Mouse (Mus musculus) layer of hippocampus, postnatal 36 days (tissue): ENCODE results near the gene Abca3. TPM values are rescaled to one million over a fixed set of nuclear protein-coding genes. Genes with fewer than 3 reads are reported as not detected.
"Not testable (repeated sequence)": the region's sequence is repeated elsewhere in the genome, so short reads cannot be mapped to it uniquely, and the experiment has no call there.

Experiments used
- DNase-seq, 2 experiments: peaks; one replicate each; pipeline ENCODE4 v3.0.0; 2022
- microRNA-seq, 2 experiments: library from miRNA; unstranded; fragments of <30 nt; microRNA quantifications; one replicate each; pipeline ENCODE4 v1.2.0; 2021
- total RNA-seq, 2 experiments: library from RNA; stranded (reverse); gene quantifications; 2 replicates each; pipeline ENCODE4 v1.2.3; 2021

Gene Abca3
- total RNA-seq, 2 experiments from 2014 or later, result 64.8 to 65.3 TPM

- DNase-seq, result no peak
These were observed 90.9 kb downstream of the Abca3 start, which contains the start of gene Dnase1l2 for GRCm38 (mm10) chr17:24442632-24443155. Dnase1l2 (minus strand) TSS chr17:24443105.

DNA sequence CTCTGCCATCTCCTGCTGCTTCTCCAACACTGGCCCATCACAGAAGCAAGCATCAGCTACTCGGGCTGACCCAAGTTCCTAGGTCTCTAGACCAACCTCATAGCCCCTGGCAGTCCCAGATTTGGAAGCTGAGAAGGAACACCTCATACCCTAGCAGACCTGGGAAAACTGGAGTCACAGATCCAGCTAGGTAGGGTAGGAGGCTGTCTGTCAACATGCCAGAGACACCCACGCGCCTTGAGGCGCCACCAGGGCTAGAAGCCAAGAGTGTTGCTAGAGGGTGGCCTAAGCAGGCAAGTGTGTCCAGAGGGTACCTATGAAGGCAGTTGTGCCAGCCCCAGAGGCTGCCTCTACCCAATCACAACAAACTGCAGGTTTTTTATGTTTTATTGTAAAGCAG is 91.7 kb downstream of the Abca3 start:
- peak in 1 of 2 experiments; percentile 35 for DNase-seq

DNA sequence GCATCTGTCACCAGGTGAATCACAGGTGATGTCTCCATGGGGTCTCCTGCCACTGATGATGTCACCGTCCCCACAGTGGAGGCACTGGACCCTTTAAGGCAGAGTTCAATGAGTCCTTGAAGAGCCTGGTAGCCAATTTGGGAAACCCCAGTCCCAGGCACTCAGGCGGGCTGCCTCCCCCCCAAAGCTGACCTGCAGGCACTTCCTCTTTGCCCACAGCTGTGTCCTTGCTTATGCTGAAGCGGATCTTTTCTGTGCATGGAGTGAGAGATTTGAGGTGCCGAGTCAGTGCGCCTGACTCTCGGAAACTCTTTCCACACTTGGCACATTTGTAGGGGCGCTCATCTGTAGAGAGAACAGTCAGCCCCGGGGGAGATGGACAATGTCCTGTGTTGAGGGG is 94.8 kb downstream of the Abca3 start:
- DNase-seq, result no peak

- no peak for DNase-seq
These were observed 97.8 kb downstream of the Abca3 start for GRCm38 (mm10) chr17:24449507-24449906.

DNA sequence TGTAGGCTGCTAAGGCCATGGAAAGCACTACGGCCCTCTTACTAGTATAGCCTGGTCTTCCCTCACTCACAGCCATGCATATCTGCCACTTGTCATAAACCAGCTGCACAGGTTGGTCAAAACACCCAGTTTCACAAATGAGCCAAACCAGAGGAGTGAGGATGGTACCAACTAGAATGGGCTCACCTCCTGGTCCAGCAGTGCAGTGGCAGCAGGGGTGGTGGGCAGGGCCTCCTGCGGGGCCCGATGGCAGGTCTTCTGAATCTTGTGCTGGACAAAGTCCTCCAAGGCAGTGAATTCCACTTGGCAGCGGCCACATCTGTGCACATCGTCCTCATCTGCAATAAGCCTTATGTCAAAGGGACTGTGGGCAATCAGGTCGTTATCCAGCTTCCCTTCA is 99.5 kb downstream of the Abca3 start:
- DNase-seq, result no peak

- DNase-seq, result no peak
These were observed 101.6 kb downstream of the Abca3 start for GRCm38 (mm10) chr17:24453372-24453771.

DNA sequence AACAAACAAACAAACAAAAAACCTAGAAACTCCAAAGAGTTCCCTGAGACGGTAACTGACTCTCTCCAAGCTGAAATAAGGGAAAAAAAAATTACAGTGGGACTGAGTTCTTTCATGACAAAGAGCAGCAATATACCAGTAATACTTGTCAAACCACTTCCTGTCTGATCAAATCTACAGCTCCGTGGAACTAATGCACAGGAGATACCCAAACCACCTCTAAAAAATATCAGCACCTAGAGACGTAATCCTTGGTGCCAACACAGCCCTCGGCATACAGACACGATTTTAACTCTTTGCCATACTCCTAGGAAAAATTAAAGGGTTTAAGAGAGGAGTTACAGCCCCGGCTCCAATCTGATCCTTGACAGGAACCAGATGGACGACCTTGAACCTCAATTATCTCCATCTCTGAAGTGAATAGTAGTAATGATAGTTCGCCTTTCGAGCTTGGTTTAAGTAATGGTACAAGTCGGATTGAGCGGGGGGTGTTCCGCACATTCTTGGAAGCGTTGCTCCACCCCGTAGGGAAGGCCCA is 102.5 kb downstream of the Abca3 start:
- DNase-seq, result no peak

DNA sequence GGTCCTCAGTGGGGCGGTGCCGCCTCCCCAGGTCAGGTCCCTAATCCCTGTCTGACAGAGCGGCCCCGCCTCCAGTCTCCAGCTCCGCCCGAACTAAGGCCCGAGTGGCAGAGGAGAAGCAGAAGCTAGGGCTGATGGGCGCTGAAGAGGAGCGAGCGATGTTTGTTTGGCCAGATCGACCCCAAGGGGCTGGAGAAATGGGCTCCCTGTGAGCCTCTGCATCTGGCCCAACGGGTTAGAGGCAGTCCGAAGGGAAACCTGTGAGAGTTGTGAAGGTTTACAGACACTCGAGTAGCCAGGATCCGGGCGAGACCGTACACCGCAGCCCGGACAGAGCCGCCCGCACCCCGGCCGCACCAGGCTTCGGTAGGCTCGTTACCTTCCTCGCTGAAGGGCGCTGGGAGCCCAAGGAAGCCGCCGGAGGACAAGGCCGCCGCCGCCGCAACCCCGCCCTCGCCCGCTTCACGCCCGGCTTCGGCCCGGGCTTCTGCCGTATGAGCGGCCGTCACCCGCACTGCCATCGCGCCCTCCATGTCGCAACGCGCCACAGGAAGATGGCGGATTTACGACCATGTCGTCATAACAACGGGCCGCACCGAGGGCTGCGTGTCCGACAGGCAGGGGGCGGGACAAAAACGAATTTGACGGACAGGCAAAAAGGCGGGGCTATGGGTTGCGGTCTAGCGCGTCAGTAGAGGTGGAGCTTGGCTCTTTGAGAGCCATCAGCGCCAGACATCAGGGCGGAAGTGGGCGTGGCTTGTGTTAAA is 103.2 kb downstream of the Abca3 start:
- DNase-seq, result peak; percentile 99

GRCm38 (mm10) chr17:24455523-24456206 is 103.9 kb downstream of the Abca3 start:
- not testable (repeated sequence) for DNase-seq

Small RNAs within 50 kb of the gene (microRNA-seq; reads per million reads assigned to microRNA genes)
- 0 reads per million in 2 experiments for gene Gm24427

Other genes with a start within 250 kb of the Abca3 start
- gene Pdpk1, start 201.0 kb upstream of the Abca3 start, total RNA-seq, result 100 to 1,000 TPM; 104 to 105 TPM
- gene Amdhd2, start 188.2 kb upstream of the Abca3 start, total RNA-seq, result 10 to 100 TPM; 36.1 to 39.4 TPM
- 1,000 to 10,000 TPM; 1,151 to 1,277 TPM for gene Atp6v0c, start 182.2 kb upstream of the Abca3 start, total RNA-seq
- 10 to 100 TPM; 60.9 to 64.6 TPM for gene Tbc1d24, start 146.4 kb upstream of the Abca3 start, total RNA-seq
- 1 to 10 TPM; 8.0 to 9.9 TPM for gene Ntn3, start 142.4 kb upstream of the Abca3 start, total RNA-seq
- 1 to 10 TPM; 8.3 to 9.3 TPM for gene Tedc2, start 131.1 kb upstream of the Abca3 start, total RNA-seq
- 1 to 10 TPM; 4.9 to 6.1 TPM for gene Ccnf, start 100.5 kb upstream of the Abca3 start, total RNA-seq
- 1 to 10 TPM in 1 of 2 experiments, under 1 TPM in 1; 0.96 to 1.1 TPM for gene Abca17, start 882 bp upstream of the Abca3 start, total RNA-seq
- 100 to 1,000 TPM; 123 to 127 TPM for gene Rnps1, start 62.6 kb downstream of the Abca3 start, total RNA-seq
- gene Eci1, start 74.7 kb downstream of the Abca3 start, total RNA-seq, result 10 to 100 TPM; 29.2 to 30.2 TPM
- 10 to 100 TPM; 11.0 to 14.2 TPM for gene Dnase1l2, start 91.2 kb downstream of the Abca3 start, total RNA-seq
- 10 to 100 TPM; 30.3 to 42.7 TPM for gene E4f1, start 118.4 kb downstream of the Abca3 start, total RNA-seq
- 10 to 100 TPM; 62.3 to 66.4 TPM for gene Pgp, start 118.4 kb downstream of the Abca3 start, total RNA-seq
- gene Bricd5, start 121.9 kb downstream of the Abca3 start, total RNA-seq, result 1 to 10 TPM; 1.9 to 2.6 TPM
- gene Mlst8, start 127.1 kb downstream of the Abca3 start, total RNA-seq, result 10 to 100 TPM; 40.7 to 45.0 TPM
- 100 to 1,000 TPM; 158 to 160 TPM for gene Caskin1, start 136.7 kb downstream of the Abca3 start, total RNA-seq
- gene Traf7, start 176.0 kb downstream of the Abca3 start, total RNA-seq, result 10 to 100 TPM; 86.7 to 95.1 TPM
- 10 to 100 TPM; 72.9 to 76.8 TPM for gene Rab26, start 182.3 kb downstream of the Abca3 start, total RNA-seq
- gene Pkd1, start 197.9 kb downstream of the Abca3 start, total RNA-seq, result 10 to 100 TPM; 84.9 to 95.3 TPM